Mouse (Mus musculus) c-Kit-positive CD71-negative TER-119-negative erythroid progenitor cells, embryonic 14.5 days (primary cell): ENCODE data around the gene Tet2.
A peak's percentile ranks its signal among the peaks of the same experiment; 100 is the strongest.
"Not testable (repeated sequence)": the region's sequence is repeated elsewhere in the genome, so short reads cannot be mapped to it uniquely, and the experiment has no call there.

Experiments used
- DNase-seq: peaks from one replicate; pipeline ENCODE4 v3.0.0-alpha.2; 2013; ENCODE audit warnings: low read depth

Gene Tet2

DNA sequence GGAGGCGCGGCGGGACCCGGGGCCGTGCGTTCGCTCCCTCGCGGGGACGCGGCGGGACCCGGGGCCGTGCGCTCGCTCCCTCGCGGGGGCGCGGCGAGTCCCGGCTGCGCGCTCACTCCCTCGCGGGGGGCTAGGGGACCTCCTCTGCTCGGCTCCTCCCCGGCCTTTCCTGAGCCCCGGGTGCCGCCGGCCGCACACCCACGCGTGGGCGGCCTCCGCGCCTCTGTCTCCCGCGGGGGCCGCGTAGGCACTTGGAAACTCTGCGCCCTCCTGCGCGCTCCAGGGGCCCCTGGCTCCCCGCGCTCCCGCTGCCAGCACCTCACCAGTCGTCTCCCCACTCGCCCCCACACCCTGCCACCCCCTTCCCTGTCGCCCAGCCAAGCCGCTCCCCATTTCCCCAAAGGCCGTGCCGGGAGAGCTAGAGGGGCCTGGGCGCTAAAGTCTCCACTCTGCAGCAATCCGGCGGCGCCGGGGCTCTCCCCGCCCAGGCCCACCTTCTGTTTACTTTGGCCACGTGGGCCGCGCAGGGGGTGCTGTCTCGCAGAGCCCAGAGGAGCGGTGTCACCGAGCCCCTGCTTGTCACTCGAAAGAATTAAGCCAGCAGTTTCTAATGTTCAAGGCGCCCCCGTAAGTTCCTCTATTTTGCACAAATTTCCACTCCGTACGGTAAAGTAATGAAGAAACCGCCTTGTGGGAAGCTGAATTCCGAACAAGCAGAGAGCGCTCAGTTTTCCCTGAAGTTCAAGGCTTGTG is at the start of gene Tet2:
Gene Tet2, minus strand, starts transcription at position 589 of the 753 bp plus-strand sequence.
- peak; percentile 45 for DNase-seq

DNA sequence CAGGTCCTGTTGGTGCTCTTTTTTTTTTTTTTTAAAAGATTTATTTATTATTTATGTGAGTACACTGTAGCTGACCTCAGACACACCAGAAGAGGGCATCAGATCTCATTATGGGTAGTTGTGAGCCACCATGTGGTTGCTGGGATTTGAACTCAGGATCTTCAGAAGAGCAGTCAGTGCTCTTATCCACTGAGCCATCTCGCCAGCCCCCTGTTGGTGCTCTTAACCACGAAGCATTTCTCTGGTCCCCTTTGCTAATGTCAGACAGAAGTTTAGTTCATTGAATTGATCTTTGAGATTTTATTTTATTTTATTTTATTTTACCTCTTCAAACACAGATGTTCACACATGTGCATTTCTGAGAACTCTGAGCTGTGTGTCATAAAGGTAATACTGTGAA is 48.1 kb upstream of the Tet2 start:
- not testable (repeated sequence) for DNase-seq

DNA sequence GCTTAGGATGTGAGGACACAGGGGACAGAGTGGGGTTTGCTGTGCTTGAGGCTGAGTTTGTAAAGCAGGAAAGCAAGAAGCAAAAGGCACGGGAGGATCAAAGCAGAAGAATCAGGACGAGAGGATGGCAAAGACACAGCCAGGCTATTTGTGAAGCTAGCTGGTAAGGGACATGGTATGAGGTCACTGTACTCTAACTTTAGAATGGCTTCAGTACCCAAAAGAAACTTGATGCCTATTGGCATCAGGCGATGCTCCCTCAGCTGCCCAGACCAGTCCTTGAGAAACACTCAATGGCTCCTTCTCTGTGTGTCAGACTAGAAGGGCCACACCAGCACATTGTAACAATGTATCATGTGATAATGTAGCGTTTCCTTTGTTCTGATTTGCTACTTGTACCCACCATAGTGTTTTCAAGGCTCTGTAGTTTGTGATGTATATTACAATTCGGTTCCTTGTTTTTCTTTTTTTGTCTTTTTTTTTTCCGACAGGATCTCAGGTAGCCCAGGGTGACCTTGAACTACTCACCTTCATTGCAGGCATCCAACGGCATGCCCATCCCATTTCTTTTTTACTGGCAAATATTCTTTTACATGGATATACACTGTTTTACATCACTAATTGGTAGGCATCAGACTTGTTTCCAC is 45.7 kb upstream of the Tet2 start:
- DNase-seq, result no peak

DNA sequence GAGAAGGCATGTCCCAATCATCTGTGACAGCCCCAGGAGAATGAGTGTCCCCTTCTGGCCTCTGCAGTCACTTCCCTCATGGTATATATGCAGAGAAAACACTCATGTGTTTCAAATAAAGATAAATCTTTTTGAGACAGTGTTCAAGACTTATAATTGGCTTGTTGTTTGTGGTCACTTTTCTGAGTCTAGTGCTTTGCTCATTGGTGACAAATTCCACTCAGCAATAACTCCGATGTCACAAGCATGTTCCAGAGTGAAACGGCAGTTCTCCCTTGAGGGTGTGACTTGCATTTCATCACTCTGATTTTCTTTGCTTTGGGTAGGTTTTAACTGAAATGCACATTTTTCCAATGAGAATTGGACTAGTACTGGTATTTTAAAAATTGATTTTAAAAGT is 40.1 kb upstream of the Tet2 start:
- no peak for DNase-seq

DNA sequence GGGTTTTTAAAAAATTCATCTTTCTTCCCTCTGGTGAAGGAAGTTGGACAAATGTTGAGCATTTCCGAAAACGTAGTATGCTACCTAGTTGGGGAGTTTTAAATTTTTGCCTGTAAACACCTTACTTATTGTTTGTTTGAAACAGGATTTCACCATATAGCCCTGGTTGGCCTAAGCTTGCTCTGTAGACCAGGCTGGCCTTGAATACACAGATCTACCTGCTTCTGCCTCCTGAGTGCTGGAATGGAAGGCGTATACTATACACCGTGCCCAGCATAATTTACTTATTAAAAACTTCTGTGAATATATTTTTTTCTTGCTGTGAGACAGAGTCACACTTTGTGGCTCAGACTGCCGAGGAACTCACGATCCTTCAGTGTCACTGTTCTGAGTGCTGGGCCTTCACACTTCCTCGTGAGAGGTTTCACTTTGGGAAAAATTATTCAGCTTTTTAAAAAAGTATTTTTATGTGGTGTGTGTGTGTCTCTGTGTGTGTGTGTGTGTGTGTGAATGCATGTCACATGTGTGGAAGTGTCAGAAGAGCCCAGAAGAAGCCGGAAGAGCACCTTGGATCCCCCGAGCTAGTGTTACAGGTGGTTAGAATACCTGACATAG is 38.6 kb upstream of the Tet2 start:
- DNase-seq, result no peak

DNA sequence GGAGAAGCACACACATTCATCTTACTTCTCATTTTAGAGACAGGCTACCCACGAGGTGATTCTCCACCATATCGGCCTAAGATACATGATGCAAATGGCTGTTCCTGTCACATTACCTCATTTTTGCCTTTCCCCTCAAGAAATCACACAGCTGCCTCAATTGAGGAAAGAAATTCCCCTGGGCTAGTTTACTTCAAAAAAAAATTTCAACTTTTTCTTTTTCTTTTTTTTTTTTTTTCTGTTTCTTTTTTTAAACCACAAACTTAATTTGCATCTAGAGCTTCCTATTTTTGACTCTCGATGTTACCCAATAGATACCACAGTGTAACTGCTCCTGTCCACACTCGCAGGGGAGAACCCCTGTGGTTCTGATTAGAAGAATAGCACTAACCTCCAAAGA is 38.0 kb upstream of the Tet2 start:
- DNase-seq, result peak; percentile 47

DNA sequence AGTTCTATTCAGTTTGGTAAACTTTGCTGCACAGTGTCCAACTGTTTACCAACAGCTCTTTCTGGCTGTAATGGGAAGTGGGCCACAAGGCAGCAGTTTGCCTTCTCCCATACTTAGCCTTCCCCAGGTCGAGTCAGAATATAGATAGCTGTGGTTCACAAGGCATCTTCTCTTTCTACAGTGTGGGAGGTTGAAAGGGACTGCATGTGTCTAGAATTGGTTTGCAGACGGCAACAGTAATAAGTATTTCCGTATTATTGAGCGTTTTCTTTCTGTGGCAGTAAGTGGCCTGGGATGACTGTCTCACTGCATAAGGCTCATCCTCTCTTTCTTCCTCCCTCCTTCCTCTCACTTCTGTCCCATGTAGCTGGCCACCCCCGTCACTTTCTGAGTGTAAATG is 37.2 kb upstream of the Tet2 start:
- no peak for DNase-seq

DNA sequence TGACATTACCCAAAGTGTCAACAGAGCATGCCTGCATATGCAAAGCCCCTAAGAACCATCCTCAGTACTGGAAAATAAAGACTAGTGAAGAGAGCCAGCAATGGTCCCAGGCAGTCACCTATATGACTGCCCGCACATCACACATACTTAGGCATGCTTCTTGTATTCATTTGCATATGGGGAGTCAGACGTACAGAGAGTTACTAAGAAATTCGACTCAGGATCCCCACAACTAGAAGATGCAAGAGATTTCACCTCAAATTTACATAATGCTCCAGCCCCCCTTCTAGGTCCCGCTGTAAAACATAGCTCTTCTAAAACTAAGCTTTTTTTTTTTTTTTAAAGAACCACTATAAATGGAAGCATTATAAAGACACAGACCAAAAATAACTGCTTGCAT is 36.6 kb upstream of the Tet2 start:
- no peak for DNase-seq

DNA sequence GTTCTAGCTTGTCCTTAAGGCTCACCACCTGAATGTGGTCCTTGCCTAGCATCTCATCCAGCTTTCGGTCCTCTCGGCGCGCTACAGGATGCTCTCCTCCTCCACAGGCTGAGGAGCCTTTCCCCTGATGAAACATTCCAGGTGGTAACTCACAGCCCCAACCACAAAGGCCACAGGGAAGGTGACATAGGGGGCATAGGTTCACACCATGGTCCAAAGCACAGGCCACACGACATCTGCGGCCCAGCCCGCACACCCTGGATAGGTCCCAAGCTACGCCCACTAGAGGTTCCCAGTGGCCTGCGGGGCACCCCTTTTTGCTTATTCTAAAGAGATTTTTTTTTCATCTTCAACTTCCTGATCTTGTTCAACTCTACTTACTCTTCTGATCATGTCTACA is 34.7 kb upstream of the Tet2 start:
- no peak for DNase-seq

DNA sequence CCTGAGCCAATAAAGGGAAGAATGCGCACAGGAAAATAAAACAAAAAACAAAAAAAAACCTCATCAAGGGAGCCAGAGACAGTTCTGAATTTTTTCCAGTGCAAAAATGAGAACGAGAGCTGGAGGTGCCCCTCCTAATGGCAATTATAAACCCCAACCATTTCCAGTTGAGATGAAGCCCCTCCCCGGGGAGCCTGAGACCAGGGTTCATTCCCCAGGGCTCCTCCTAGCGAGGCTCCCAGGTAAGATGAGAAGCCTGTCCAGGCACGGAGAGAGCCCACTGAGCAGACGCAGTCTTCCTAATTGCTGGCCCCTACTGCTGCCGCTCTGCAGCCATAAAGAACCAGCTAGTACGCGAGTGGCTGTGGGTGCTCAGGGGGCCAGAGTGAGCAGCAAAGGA is 34.2 kb upstream of the Tet2 start:
- no peak for DNase-seq

DNA sequence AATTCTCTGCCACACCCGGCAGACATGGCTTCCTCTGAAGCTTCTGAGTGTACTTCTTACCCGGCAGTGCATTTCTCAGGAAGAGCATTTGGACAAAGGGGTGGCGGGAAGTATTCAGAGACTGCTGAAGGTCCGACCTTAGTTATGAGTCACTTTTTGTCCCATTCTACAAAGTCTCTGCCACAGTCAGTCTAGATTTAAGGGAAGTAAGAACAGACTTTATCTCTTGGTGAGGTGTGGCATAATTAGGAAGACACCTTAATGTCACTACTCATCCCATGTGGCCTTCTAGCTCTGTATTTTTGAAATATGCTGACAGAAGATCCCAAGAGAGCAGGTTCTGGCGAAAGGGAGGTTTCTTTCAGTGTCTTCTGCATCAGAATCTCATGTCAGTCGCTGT is 30.0 kb upstream of the Tet2 start:
- DNase-seq, result no peak

DNA sequence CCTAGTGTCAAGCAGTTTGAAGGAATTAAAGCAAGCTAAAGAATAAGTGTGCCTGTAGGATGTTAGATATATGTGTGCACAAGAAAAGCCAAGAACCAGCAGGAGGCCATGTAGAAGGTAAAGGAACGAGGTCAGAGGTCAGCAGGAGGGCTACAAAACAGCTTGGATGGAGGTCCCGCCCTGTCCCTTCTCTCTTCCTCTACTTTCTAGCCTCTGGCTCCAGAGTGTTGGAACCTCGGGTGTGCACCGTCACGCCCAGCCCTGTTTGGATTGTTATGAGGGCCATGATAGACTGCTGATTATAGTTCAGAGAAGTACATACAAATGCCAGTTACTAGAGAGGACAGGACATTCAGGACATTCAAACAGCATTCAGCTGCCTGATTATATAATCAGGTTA is 27.0 kb upstream of the Tet2 start:
- no peak for DNase-seq

DNA sequence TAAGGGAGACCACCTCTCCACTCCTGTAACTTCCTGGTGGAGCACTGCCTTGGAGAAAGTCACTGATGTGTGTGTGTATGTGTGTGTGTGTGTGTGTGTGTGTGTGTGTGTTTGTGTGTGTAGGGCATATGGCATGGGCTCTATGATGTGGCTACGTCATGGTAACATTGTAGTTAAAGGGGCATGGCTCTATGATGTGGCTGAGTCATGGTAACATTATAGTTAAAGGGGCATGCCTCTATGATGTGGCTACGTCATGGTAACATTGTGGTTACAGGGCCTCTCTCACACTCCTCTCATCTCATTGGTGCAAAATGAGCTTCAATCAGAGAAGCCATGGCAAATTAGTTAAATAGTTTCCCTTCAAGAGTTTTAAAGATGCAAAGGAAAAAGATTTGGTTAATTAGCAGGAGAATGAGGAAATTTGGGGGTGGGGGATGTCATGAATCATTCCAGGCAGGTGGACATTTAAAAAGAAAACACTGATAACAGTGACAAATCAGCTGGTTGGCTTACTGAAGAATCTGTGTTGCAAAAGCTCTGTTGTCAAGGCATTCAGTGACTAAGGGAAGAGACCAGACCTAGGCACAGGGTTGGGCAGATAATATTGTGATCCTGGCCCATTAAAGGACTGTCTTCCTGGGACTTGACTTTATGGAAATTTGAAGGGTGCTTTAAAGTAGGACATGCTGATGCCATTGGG is 18.7 kb upstream of the Tet2 start:
- DNase-seq, result no peak

DNA sequence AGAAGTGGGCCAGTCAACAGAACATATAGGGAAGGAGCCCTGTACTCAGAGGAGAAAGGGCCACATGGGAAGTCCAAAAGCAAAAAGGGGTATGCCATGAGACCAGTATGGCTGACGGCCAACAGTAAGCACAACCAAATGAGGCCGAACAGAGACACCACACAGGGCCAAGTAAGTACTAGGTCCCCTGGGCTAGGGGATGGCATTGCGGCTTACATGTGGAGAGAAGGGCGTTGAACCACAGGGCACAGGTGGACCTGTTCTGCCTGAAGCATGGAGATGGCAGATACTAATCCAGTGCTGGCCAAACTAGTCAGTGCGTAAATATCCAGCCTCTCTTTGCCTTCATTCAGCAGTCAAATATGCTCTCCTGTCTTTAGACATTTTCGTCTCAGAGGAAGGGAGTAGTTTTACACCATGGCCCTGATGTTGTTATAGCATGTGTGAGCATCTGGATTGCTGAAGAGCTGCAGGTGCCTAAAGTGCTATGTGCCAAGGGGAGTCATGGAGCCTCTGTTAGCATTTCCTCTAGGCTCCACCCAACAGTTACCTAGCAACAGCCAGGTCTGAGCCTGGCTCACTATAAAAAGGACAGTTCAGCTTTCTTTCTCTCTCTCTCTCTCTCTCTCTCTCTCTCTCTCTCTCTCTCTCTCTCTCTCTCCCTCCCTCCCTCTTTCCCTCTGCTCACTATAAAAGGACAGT is 14.6 kb upstream of the Tet2 start:
- DNase-seq, result no peak

DNA sequence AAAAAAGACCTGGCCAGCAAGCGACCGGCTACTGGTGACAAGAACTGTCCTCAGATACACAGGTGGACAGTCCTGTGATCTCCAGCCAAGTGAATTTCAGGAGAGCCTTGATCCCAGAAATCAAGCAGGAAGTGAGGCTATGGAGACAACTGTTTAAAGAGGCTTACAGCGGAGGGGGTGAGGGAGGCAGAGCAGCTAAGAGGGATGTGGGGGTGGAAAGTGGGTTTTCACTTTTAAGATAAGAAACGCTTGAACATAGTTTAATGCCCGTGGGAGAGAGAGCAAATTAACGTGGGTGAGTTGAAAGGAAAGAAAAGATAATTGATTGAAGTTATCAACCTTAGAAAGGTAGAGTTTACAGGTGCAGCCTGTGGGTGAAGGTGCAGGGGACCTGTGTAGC is 12.7 kb upstream of the Tet2 start:
- DNase-seq, result no peak

DNA sequence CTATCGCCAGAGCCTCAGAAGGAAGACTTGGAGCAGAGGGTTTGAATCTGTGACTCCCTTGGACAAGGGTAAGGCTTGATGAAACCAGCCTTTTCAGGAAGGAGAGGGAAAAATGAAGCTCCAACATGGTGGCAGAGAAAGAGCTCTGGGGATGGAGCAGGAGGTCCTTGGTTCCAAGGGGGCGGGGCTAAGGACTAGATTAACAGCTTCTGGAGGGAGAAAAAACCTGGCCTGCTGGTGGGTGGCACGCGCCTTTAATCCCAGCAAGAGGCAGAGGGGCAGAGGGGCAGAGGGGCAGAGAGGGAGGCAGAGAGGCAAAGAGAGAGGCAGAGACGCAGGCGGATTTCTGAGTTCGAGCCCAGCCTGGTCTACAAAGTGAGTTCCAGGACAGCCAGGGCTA is 12.2 kb upstream of the Tet2 start:
- no peak for DNase-seq

DNA sequence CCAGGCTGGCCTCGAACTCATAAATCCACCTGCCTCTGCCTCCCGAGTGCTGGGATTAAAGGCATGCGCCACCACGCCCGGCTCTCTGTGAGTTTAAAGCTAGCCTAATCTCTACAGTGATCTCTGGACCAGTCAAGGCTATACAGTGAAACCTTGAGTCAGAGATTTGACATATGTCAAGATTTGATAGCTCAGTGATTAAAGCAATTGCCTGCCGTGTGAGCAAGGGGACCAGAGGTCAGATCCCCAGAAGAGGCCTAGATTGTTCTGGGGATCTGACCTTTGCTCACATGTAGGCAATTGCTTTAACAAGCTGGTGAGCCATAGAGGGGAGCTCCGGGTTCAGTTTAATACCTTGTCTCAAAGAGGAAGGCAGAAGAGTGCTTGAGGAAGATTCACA is 10.4 kb upstream of the Tet2 start:
- DNase-seq, result no peak

DNA sequence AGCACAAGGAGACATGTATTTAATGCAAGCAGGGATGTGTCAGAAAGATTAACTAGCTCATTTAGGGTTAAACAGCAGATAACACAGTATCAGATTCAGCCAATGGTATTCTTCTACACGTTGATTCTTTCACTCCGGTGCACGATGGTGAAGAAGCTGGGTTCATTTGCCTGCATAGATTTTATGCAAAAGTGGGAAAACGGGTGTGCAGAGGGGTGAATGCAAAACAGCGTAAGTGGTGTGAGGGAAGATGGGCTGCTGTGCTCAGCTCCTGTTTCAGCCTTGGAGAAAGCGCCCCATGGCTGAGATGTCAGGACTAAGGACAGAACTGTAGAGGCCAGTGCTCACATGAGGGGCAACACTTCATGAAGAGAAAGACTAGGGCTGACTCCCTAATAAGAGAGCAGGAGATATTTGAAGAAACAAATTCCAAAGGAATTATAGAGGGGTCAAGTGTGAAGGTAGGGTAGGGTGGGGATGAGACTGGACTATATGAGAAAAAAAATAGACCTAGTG is 9.7 kb upstream of the Tet2 start:
- DNase-seq, result no peak

DNA sequence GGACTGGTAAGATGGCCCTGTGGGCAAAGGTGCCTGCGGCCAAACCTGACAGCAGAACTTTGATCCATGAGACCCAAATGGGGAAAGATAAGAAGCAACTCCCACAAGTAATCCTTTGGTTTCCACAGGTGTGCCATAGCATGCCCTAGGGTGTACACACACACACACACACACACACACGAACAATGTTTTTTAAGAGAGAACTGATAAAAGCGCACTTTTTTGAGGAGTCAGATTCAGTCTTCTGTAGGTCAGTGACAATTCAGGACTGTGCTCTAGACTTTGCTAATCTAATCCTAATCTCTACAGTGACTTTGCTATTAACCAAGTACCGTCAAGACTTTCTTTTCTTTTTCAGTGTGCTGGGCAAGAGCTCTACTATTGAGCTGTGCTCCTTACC is 9.2 kb upstream of the Tet2 start:
- DNase-seq, result no peak

DNA sequence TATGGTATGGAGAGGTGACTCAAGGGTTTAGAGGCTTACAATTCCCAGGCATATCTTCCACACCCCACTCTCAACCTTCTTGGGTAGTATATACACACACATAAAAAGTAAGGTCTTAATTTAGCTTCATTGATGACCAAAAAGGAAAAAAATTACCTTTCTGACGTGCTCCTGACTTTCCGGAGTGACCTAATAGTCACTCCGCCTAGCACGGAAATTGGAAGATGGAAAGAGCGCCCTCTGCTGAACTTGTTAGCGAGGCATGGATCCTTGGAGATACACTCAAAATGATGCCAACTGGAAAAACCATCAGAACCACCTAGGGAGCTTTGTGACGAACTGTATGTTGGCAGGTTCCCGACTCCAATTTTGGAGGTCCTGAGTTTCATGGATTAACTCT is 7.0 kb upstream of the Tet2 start:
- DNase-seq, result no peak

DNA sequence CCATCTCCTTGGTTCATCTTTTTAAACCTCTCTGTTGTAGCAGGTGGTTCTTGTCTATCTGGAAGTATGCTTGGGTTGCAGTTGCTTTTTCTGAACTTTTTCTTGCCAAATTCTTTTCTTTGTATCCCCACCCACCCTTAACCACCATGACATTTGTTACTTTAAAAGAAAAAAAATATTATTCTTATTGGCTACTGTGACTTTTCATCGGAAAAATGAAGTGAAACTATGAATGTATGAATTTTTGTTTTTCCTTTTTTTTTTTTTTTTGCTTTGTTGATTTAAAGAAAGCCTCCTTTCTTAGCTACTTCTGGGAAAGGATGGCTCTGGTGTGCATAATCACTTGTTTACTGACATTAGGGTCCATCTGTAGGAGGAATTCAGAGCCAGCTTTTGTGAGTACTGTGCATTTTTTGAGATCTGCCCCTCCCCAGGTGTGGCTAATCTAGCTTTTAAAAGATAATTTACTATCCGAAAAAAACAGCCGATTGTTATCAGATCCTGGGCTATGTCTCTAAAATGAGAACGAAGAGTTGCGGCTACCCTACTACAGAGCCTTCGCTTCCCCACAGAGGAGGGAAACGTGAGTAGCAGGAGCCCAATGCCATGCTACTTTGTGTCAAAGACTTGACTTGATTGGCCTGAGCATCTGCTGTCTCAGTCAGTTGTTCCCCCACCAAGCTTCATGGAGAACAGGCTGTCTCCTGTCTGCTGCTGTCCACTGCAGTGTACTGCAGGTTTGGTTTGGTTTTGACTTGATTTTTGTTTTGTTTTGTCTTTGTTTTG is 4.6 kb upstream of the Tet2 start:
- DNase-seq, result no peak
